In genomic region chr3:82548753-82549152, GRCm38 (mm10) we compare ENCODE assay signal across 8 mouse cellular contexts. TPM values are rescaled to one million over a fixed set of nuclear protein-coding genes. Genes with fewer than 3 reads are reported as not detected.
DNase-seq lines count a peak whose midpoint lies in the region; ATAC-seq and TF ChIP-seq lines count a peak whose summit lies in the region.

No protein-coding gene starts in this region.

- no peaks in the 10 kb centered on the region for H3K36me3 ChIP-seq in embryonic facial prominence, embryonic 12.5 days
- no peaks in the 10 kb centered on the region for H3K36me3 ChIP-seq in intestine, postnatal 0 days (ENCODE audit: control insufficient read depth, insufficient read depth)

- peak; percentile 67 for TF ChIP-seq CTCF in layer of hippocampus, adult 2 months (conservative IDR thresholded peaks at IDR 0.05)
- TF ChIP-seq CTCF in intestine, postnatal 0 days (IDR thresholded peaks at IDR 0.05; ENCODE audit: low read depth) = peak; percentile 64
- TF ChIP-seq CTCF in olfactory bulb, adult 2 months (IDR thresholded peaks at IDR 0.05; ENCODE audit: insufficient read depth, low read depth, low read length) = no peak

- WGBS in embryonic facial prominence, embryonic 12.5 days = 3% methylated on average over 9 of the region's 9 CpGs
- 4% methylated on average over 9 of the region's 9 CpGs for WGBS in intestine, postnatal 0 days
- WGBS in olfactory bulb, adult 2 months = 6% methylated on average over 9 of the region's 9 CpGs

- H3K9me3 ChIP-seq in embryonic facial prominence, embryonic 12.5 days = no peaks in the 10 kb centered on the region
- H3K9me3 ChIP-seq in intestine, postnatal 0 days (ENCODE audit: control insufficient read depth) = no peaks in the 10 kb centered on the region

- H3K4me2 ChIP-seq in embryonic facial prominence, embryonic 12.5 days (replicated peaks) = peak overlapping the region; percentile 81
- H3K4me2 ChIP-seq in intestine, postnatal 0 days (replicated peaks; ENCODE audit: low read depth) = peak overlapping the region; percentile 75

- no peaks in the 10 kb centered on the region; the same call in 1 of the 2 replicates for H3K4me1 ChIP-seq in embryonic facial prominence, embryonic 12.5 days
- H3K4me1 ChIP-seq in intestine, postnatal 0 days (replicated peaks; ENCODE audit: control insufficient read depth, insufficient read depth, low read length) = no peaks in the 10 kb centered on the region
- peaks cover 11% of the 10 kb centered on the region for H3K4me1 ChIP-seq in olfactory bulb, adult 2 months (ENCODE audit: control insufficient read depth, insufficient read depth, low read length)

- peak overlapping the region; percentile 90 for H3K27ac ChIP-seq in layer of hippocampus, adult 2 months
- no peak overlapping the region for H3K27ac ChIP-seq in embryonic facial prominence, embryonic 12.5 days
- H3K27ac ChIP-seq in intestine, postnatal 0 days (ENCODE audit: low read depth, low read length) = no peak overlapping the region
- no peak overlapping the region for H3K27ac ChIP-seq in olfactory bulb, adult 2 months (ENCODE audit: insufficient read depth, low read depth, low read length)

- no peak for DNase-seq in layer of hippocampus, adult 2 months (ENCODE audit: low spot score in 2 of 2)
- no peak for DNase-seq in layer of hippocampus, postnatal 10 days (ENCODE audit: low spot score in 2 of 2)
- no peak for DNase-seq in spleen, postnatal 10 days (ENCODE audit: low spot score in 2 of 2)
- no peak for DNase-seq in layer of hippocampus, adult 11-12 months (ENCODE audit: low spot score)
- DNase-seq in lung, postnatal 4 days = no peak

- peak overlapping the region; percentile 56 for H3K4me3 ChIP-seq in layer of hippocampus, adult 2 months
- peak overlapping the region; percentile 45 for H3K4me3 ChIP-seq in embryonic facial prominence, embryonic 12.5 days
- H3K4me3 ChIP-seq in intestine, postnatal 0 days (ENCODE audit: low read depth, low read length) = peak overlapping the region; percentile 46
- H3K4me3 ChIP-seq in olfactory bulb, adult 2 months (ENCODE audit: insufficient read depth, low read depth, low read length) = peak overlapping the region; percentile 47

- H3K9ac ChIP-seq in embryonic facial prominence, embryonic 12.5 days = peak overlapping the region; percentile 48; the same call in 1 of the 2 replicates
- no peak overlapping the region for H3K9ac ChIP-seq in intestine, postnatal 0 days (ENCODE audit: low read depth, low read length)

- peaks cover 13% of the 10 kb centered on the region for H3K27me3 ChIP-seq in embryonic facial prominence, embryonic 12.5 days
- H3K27me3 ChIP-seq in intestine, postnatal 0 days (replicated peaks; ENCODE audit: control insufficient read depth, insufficient read depth, low read length) = no peaks in the 10 kb centered on the region

- no peak for TF ChIP-seq POLR2A in olfactory bulb, adult 2 months (IDR thresholded peaks at IDR 0.05; ENCODE audit: insufficient read depth, low read depth, low read length)

- ATAC-seq in embryonic facial prominence, embryonic 12.5 days (ENCODE audit: insufficient number of reproducible peaks, insufficient read depth, low FRiP score, low TSS enrichment) = 0 out of 2 replicates have a peak, but pooled peaks have one; percentile 28
- peak; percentile 40; the same call in 1 of the 2 replicates for ATAC-seq in intestine, postnatal 0 days

RNA-seq across cellular contexts. Expression of gene Npy2r, which starts 0.9 kb away (rescaled TPM):
- total RNA-seq in layer of hippocampus, adult 2 months (2021) = 10 to 100 TPM; 40.5 to 41.7 TPM
- 10 to 100 TPM; 22.7 to 30.1 TPM for total RNA-seq in layer of hippocampus, postnatal 10 days (2021)
- 0.15 and 0.33 TPM in 2 replicates for polyA plus RNA-seq in embryonic facial prominence, embryonic 12.5 days (2016; fragmentation: Nextera tagmentation; extraction: Ambion mirVana)
- 1.0 and 1.3 TPM in 2 replicates for polyA plus RNA-seq in intestine, postnatal 0 days (2015; fragmentation: Nextera tagmentation; extraction: Ambion mirVana)
- polyA plus RNA-seq in olfactory bulb, adult 2 months (2012; ENCODE audit: insufficient read depth, insufficient read length, low replicate concordance, missing spikeins) = not detected in 2 replicates
